Mouse (Mus musculus) forebrain, embryonic 13.5 days (tissue): Measurements from ENCODE around the gene Krtap26-1. TPM values are rescaled to one million over a fixed set of nuclear protein-coding genes. Genes with fewer than 3 reads are reported as not detected.

Experiments
- ATAC-seq: fragments of 200-750 bp; cut with Nextera tagmentation; 2 replicates; pipeline ENCODE4 v1.8.0; 2017
- H3K27ac ChIP-seq: fragments of 300-500 bp; sonication (generic); 2 replicates; pipeline ENCODE4 v1.5.1; 2015; ENCODE audit warnings: inconsistent platforms, mild to moderate bottlenecking, moderate library complexity
- H3K27me3 ChIP-seq: fragments of 300-500 bp; sonication (generic); 2 replicates; pipeline ENCODE4 v1.6.1; 2015; ENCODE audit warnings: mild to moderate bottlenecking, inconsistent platforms
- H3K36me3 ChIP-seq: fragments of 300-500 bp; sonication (generic); 2 replicates; pipeline ENCODE4 v1.6.1; 2015; ENCODE audit warnings: mild to moderate bottlenecking, inconsistent platforms; ENCODE audit not compliant: poor library complexity, severe bottlenecking
- H3K4me1 ChIP-seq: fragments of 300-500 bp; sonication (generic); 2 replicates; pipeline ENCODE4 v1.6.1; 2015; ENCODE audit warnings: inconsistent platforms
- H3K4me2 ChIP-seq: fragments of 300-500 bp; sonication (generic); 2 replicates; pipeline ENCODE4 v1.6.1; 2015; ENCODE audit warnings: inconsistent platforms, mild to moderate bottlenecking, moderate library complexity
- H3K4me3 ChIP-seq: fragments of 300-500 bp; sonication (generic); 2 replicates; pipeline ENCODE4 v1.5.1; 2015; ENCODE audit warnings: mild to moderate bottlenecking, inconsistent platforms
- H3K9ac ChIP-seq: fragments of 300-500 bp; sonication (generic); 2 replicates; pipeline ENCODE4 v1.6.1; 2015; ENCODE audit warnings: mild to moderate bottlenecking, inconsistent platforms
- H3K9me3 ChIP-seq: fragments of 300-500 bp; sonication (generic); replicated peaks from 2 replicates; pipeline ENCODE4 v1.6.1; 2016; ENCODE audit warnings: inconsistent platforms
- WGBS: fragments of 180-500 bp; shearing (Covaris S2); methylation state at CpG from one replicate; pipeline ENCODE4 v1.1.7; 2015; 5-methylcytosine and 5-hydroxymethylcytosine counted together
- polyA plus RNA-seq: library from polyadenylated mRNA; unstranded; fragments of >200 nt; fragmentation: Nextera tagmentation; extraction: Ambion mirVana; gene quantifications from 2 replicates; pipeline ENCODE4 v1.2.1, GENCODE M21; 2015

Krtap26-1 gene
- not detected in 2 replicates for polyA plus RNA-seq

DNA sequence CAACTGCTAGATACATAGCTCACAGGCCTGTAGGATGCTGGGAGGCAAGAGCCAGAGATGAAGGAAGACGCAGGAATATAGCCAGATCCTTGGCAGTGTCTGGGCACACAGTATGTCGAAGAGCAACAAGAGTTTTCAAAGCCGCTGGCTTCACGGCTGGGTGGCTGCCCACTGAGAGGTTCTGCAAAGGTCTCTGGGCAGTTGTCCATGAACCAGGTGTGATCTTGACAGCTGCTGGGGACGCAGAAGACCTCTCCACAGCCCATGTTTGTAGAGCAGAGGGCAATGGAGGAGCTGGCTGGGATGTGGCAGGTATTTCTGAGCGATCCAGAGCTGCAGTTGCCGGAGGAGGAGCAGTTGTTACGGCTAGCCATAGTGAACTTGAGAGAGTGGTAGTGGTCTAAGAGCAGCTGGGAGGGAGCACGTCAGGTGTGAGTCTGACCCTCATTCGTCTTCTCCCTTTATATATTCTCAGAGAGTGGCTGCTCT is at the start of gene Krtap26-1:
Gene Krtap26-1, minus strand, starts transcription at position 439 of the 489 bp plus-strand sequence.
- Histone ChIP-seq H3K36me3 (no peaks in the 10 kb centered on the region), H3K27ac (no peak within 1 kb of the TSS), H3K9ac (no peak within 1 kb of the TSS), H3K4me2 (no peak within 1 kb of the TSS), H3K4me1 (no peaks in the 10 kb centered on the region), H3K9me3 (no peaks in the 10 kb centered on the region), H3K4me3 (no peak within 1 kb of the TSS), H3K27me3 (no peaks in the 10 kb centered on the region)
- no peak for ATAC-seq
- WGBS = 92% methylated on average over 10 of the region's 10 CpGs

DNA sequence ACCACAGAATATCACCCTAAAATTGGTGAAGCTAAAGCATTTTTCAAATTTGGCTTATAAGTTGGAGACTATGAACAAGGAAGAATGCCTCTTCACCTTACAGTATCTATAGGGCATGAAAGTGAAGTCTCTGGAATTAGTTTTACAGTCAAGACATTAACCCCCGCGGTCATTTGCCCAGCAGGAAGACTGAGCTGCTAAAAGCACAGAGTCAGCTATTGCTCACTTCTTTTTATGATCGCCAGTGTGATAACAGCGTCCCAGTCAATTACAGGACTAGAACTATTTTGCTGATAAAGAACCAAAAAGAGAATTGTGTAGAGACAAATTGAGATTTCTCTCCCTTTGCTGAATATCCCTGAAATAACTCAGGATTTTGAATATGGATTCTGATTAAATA is 48.7 kb upstream of the Krtap26-1 start:
- no peak overlapping the region for H3K4me2 ChIP-seq
- H3K27ac ChIP-seq = no peak overlapping the region
- peaks cover 4% of the 10 kb centered on the region; the same call in 1 of the 2 replicates for H3K4me1 ChIP-seq
- no peak overlapping the region for H3K4me3 ChIP-seq
- no peaks in the 10 kb centered on the region for H3K36me3 ChIP-seq
- no peaks in the 10 kb centered on the region for H3K9me3 ChIP-seq
- H3K9ac ChIP-seq = no peak overlapping the region
- WGBS = 89% methylated on average over 4 of the region's 4 CpGs
- no peaks in the 10 kb centered on the region for H3K27me3 ChIP-seq
- ATAC-seq = no peak

DNA sequence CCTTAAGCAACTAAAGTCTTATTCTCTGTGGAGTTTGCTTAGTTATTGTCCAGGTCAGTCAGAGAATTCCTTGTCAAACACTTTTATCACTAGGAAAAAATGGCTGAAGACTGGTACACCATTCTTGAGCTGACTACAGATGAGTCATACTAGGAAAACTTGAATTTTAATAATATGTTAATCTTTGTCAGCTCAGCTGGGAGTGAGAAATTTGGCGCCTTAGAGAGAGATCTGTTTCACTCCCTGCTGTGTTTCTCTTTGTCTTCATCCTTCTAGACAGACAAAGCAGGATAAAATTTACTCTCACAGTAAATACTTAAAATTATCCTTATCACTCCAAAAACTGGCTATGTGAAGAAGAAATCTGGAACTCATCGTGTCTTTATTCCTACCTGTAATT is 33.7 kb upstream of the Krtap26-1 start:
- no peak overlapping the region for H3K9ac ChIP-seq
- WGBS = 30% methylated on average over 2 of the region's 2 CpGs
- H3K27ac ChIP-seq = no peak overlapping the region
- H3K4me3 ChIP-seq = no peak overlapping the region
- H3K36me3 ChIP-seq = no peaks in the 10 kb centered on the region
- no peaks in the 10 kb centered on the region for H3K27me3 ChIP-seq
- peak; percentile 87 for ATAC-seq
- 0 out of 2 replicates have a peak, but pooled peaks cover 3% of the 10 kb centered on the region for H3K4me1 ChIP-seq
- no peak overlapping the region for H3K4me2 ChIP-seq
- no peaks in the 10 kb centered on the region for H3K9me3 ChIP-seq

DNA sequence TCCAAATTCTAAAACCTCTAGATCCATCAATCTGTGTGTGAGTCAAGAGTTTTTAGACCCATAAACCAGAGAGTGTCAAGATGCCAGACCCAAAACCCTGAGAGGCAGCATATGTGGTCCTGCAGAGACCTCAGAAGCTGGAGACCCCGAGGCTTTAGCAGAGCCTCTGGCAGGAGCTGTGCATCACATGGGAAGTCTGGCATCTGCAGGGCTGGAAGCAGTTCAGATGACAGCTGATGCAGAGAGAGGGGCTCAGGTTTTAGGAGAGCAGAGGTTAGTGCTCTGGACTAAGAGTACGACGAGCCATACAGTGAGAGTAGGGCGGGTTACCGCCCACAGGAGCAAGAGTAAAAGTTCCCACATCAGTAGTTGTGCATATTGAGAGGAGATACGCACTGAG is 31.5 kb upstream of the Krtap26-1 start:
- Histone ChIP-seq H3K27ac (no peak overlapping the region), H3K27me3 (no peaks in the 10 kb centered on the region), H3K4me3 (no peak overlapping the region), H3K4me1 (0 out of 2 replicates have a peak, but pooled peaks cover 3% of the 10 kb centered on the region), H3K4me2 (no peak overlapping the region), H3K9ac (no peak overlapping the region), H3K36me3 (no peaks in the 10 kb centered on the region), H3K9me3 (no peaks in the 10 kb centered on the region)
- no peak for ATAC-seq
- WGBS = 91% methylated on average over 6 of the region's 6 CpGs

DNA sequence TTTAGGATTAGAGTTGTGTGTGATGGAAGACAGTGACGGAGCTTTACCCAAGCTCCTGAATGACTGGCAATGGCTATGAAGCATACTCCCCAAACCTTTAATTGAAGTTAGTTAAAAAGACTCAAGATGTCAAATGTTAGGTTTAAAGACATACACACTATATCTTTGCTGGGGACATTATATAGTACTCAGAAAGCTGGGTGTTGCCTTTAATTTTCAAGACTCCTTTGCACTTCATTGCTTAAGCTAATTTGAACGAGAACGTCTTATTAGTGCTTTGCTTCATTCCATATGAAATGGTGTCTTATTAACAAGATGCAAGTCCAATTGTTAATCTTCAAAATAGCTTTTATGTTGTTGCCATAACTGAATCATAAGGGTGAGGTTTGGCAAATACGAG is 24.0 kb upstream of the Krtap26-1 start, which contains the start of gene Krtap27-1:
Gene Krtap27-1, minus strand, starts transcription at position 101 of the 400 bp plus-strand sequence.
- Histone ChIP-seq H3K27me3 (no peaks in the 10 kb centered on the region), H3K4me3 (no peak within 1 kb of the TSS), H3K27ac (no peak within 1 kb of the TSS), H3K9me3 (no peaks in the 10 kb centered on the region), H3K4me2 (no peak within 1 kb of the TSS), H3K4me1 (no peaks in the 10 kb centered on the region), H3K9ac (no peak within 1 kb of the TSS), H3K36me3 (no peaks in the 10 kb centered on the region)
- WGBS = 87% methylated on average over 4 of the region's 4 CpGs
- no peak for ATAC-seq

DNA sequence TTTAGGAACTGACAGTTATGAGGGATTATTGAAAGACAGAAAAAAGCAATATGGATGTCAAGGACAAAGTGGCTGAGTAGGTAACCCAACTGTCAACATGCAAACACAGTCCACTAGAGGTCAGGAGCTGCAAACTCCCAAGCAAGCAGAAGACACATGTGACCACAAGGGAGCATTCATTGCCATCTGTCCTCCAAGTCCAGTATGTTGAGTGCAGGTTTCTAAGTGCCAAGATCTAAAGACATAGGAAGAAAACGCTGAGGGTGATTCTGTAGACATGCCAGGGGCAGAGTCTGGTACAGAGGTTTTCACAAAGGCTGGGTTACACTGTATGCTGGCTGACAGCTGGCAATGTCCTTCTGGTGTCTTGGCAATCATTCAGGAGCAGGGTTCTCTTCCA is 9.8 kb upstream of the Krtap26-1 start:
- H3K9me3 ChIP-seq = no peaks in the 10 kb centered on the region
- peak; percentile 43; the same call in 1 of the 2 replicates for ATAC-seq
- no peak overlapping the region for H3K9ac ChIP-seq
- no peaks in the 10 kb centered on the region for H3K4me1 ChIP-seq
- no peak overlapping the region for H3K4me3 ChIP-seq
- WGBS = 54% methylated on average over 1 of the region's 1 CpGs
- no peaks in the 10 kb centered on the region for H3K36me3 ChIP-seq
- no peak overlapping the region for H3K4me2 ChIP-seq
- no peaks in the 10 kb centered on the region for H3K27me3 ChIP-seq
- no peak overlapping the region for H3K27ac ChIP-seq

DNA sequence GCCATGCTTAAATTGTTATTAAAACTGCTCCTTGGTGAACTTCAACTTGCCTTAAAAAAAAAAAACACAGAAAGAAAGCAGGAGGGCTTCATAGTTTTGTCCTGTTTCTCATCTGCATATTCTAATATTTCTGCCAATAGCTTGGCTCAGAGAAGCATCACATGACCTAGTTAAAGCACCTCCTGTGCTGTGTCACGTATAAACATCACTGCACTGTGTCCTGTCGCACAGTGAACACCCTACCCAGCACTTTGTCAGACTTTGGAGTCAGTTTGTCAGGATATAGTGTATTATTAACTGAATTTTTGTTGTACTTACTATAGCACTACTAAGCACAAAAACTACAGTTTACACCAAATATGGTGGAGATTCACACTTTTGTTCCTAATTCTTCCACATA is 4.4 kb upstream of the Krtap26-1 start:
- ATAC-seq = no peak
- H3K4me2 ChIP-seq = no peak overlapping the region
- WGBS = 75% methylated on average over 2 of the region's 2 CpGs
- no peak overlapping the region for H3K27ac ChIP-seq
- H3K9me3 ChIP-seq = no peaks in the 10 kb centered on the region
- H3K4me3 ChIP-seq = no peak overlapping the region
- H3K27me3 ChIP-seq = no peaks in the 10 kb centered on the region
- no peaks in the 10 kb centered on the region for H3K4me1 ChIP-seq
- H3K9ac ChIP-seq = no peak overlapping the region
- H3K36me3 ChIP-seq = no peaks in the 10 kb centered on the region

DNA sequence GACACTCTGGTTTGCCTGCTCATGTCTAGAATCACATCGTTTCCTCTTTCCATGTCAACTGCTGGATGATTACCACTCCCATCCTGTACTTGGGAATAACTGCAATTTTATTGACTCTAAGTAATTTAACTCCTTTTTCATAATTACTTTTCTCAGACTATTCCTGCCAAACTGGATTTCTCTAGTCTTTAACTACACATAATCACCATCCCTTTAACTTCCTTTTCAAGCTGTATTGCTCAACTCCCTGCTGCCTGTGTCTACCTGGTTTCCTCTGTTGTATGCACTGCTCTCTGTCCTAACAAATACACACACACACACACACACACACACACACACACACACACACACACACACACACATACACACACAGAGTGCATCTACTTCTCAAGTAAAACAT is 3.5 kb upstream of the Krtap26-1 start:
- WGBS = 87% methylated on average over 1 of the region's 1 CpGs

DNA sequence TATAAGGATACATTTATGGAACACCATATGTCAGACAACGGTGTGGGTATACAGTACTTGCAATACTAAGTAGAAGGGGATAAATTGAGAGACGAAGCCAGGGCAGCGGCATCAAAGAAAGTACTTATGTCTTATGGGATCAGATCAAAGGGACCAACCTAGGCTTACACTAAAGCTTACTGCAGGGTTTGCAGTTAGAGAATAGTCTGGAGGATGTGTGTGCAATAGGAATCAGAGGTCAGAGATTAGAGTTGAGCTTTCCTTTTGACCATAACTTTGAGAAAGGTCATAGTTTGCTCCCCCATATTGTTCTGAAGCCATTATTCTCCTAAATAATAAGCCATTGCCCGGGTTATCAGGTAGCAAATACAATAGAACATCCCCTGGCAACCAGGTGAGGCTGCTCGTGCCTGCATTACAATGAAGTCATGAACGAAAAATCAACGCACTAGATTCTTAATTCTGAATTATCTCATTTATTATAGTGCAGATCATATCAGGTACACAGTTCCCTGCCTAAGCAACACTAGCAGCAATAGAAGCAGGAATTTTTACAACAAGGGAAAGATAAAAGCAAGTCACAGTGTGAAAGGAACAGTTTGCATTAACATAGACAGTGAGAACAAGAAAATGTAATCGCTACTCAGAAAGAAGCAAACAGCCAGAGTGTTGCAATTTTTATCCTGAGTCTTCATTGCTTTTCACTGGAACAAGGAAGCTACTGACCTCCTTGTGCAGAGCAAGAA is 1.1 kb downstream of the Krtap26-1 start:
- Histone ChIP-seq H3K9ac (no peak overlapping the region), H3K4me2 (no peak overlapping the region), H3K36me3 (no peaks in the 10 kb centered on the region), H3K4me1 (no peaks in the 10 kb centered on the region), H3K27ac (no peak overlapping the region), H3K4me3 (no peak overlapping the region), H3K27me3 (no peaks in the 10 kb centered on the region), H3K9me3 (no peaks in the 10 kb centered on the region)
- 77% methylated on average over 8 of the region's 8 CpGs for WGBS
- ATAC-seq = no peak

More for the DNA sequence above, 3.5 kb upstream of the Krtap26-1 start:
- H3K36me3 ChIP-seq = no peaks in the 10 kb centered on the region
- no peak overlapping the region for H3K4me2 ChIP-seq
- H3K9ac ChIP-seq = no peak overlapping the region
- H3K4me3 ChIP-seq = no peak overlapping the region
- no peaks in the 10 kb centered on the region for H3K4me1 ChIP-seq
- no peak overlapping the region for H3K27ac ChIP-seq
- H3K9me3 ChIP-seq = no peaks in the 10 kb centered on the region
- no peaks in the 10 kb centered on the region for H3K27me3 ChIP-seq
- no peak for ATAC-seq

DNA sequence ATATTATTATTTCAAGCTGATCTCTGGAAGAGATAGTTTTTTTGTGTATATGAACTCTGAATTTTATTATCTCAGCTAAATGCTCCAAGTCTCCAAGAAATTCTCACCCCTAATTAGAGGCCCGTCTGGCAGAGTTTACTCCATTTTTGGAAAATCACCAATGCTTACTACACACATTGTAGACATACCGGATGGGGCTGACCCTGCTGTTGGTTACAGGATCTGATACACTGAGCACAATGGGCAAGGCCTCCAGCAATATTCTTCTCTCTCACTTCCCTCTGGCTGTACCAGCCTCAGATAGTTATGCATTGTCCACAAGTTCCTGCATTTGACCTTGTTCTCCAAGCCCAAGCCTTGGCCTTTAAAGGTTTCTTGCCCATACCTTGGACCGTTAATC is 7.5 kb downstream of the Krtap26-1 start:
- 72% methylated on average over 3 of the region's 3 CpGs for WGBS
- ATAC-seq = peak; percentile 76

DNA sequence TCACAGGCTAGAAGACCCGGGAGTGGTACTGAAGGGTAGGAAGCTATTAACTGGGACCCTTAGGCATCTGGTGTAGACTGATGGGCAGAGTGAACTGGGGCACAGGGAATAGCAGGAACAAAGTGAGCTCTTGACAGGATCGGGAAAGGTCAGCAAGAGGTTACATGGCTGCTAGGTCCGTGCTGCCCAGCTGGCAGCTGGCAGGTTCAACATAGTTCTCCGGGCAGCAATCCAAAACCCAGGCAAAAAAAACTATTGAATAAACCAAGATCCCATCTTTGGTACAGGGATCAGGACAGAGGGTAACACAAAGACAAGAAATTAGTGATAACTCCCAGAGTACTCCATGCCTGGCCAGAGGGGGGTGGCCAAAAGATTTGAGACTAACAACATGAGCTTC is 12.5 kb downstream of the Krtap26-1 start:
- 70% methylated on average over 4 of the region's 4 CpGs for whole genome bisulfite sequencing
- peak; percentile 75 for ATAC-seq
- no peak overlapping the region for H3K4me2 ChIP-seq
- no peaks in the 10 kb centered on the region for H3K4me1 ChIP-seq
- no peaks in the 10 kb centered on the region for H3K9me3 ChIP-seq
- H3K27ac ChIP-seq = no peak overlapping the region
- no peaks in the 10 kb centered on the region for H3K27me3 ChIP-seq
- H3K4me3 ChIP-seq = no peak overlapping the region
- no peak overlapping the region for H3K9ac ChIP-seq
- H3K36me3 ChIP-seq = no peaks in the 10 kb centered on the region

More for the DNA sequence above, 7.5 kb downstream of the Krtap26-1 start:
- Histone ChIP-seq H3K4me3 (no peak overlapping the region), H3K27ac (no peak overlapping the region), H3K9me3 (no peaks in the 10 kb centered on the region), H3K4me2 (no peak overlapping the region), H3K27me3 (no peaks in the 10 kb centered on the region), H3K36me3 (no peaks in the 10 kb centered on the region), H3K4me1 (no peaks in the 10 kb centered on the region), H3K9ac (no peak overlapping the region)

DNA sequence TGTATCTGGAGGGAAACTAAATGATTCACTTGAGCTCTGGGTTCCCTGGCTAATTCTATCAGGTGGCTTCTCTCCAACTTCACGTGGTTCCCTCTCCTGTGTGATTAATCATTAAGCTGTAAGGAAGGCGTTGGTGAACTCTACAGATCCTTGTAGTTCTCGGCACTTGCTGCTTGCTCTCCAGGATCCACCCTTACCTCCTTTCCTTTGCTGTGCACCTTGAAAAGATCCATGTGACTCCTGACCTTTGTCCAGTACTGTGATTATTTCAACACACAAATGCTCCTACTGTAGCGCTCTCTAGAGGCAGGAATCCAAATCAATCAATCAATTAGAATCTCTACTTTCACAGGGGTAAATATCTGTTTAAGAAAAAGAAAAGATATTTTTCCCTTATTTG is 16.1 kb downstream of the Krtap26-1 start:
- Histone ChIP-seq H3K27me3 (no peaks in the 10 kb centered on the region), H3K9ac (no peak overlapping the region), H3K4me1 (no peaks in the 10 kb centered on the region), H3K9me3 (no peaks in the 10 kb centered on the region), H3K4me3 (no peak overlapping the region), H3K36me3 (no peaks in the 10 kb centered on the region), H3K4me2 (no peak overlapping the region), H3K27ac (no peak overlapping the region)
- 93% methylated on average over 4 of the region's 4 CpGs for WGBS
- no peak for ATAC-seq

DNA sequence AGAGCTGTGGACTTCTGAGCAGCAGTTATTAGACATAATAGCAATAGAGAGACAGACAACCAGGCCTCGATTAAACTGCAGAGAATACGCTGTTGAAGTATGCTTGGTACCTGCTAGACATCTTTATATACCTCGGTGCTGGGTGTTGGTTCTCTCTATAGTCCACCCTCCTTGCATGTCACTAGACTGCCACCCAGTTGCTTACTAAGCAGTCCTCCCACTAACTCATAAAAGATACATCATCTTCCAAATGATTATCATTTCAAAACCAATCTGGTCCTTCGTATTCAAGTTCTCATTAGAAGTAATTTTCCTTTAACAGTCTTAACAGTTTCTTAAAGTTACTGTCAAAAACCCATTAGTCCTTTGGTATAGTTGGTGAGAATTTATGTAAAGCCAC is 20.0 kb downstream of the Krtap26-1 start, which contains the start of gene 2310079G19Rik:
Gene 2310079G19Rik, minus strand, starts transcription at position 101 of the 400 bp plus-strand sequence.
- 93% methylated on average over 4 of the region's 4 CpGs for WGBS
- ATAC-seq = no peak
- H3K27ac ChIP-seq = no peak within 1 kb of the TSS
- no peaks in the 10 kb centered on the region for H3K27me3 ChIP-seq
- no peaks in the 10 kb centered on the region for H3K9me3 ChIP-seq
- H3K36me3 ChIP-seq = no peaks in the 10 kb centered on the region
- no peak within 1 kb of the TSS for H3K4me2 ChIP-seq
- H3K9ac ChIP-seq = no peak within 1 kb of the TSS
- no peaks in the 10 kb centered on the region for H3K4me1 ChIP-seq
- no peak within 1 kb of the TSS for H3K4me3 ChIP-seq
